Mouse (Mus musculus) cerebellum, adult 2 months (tissue): ENCODE measurements around the gene Ppie.

Source experiments
- CTCF ChIP-seq: fragments of 200-500 bp; IDR thresholded peaks from 2 replicates; pipeline ENCODE4 v1.5.1; 2011; ENCODE audit warnings: low read depth, mild to moderate bottlenecking, control low read depth, low read length, moderate library complexity, borderline replicate concordance; ENCODE audit not compliant: insufficient read depth
- POLR2A ChIP-seq: fragments of 200-500 bp; IDR thresholded peaks from 2 replicates; pipeline ENCODE4 v1.6.1; 2011; ENCODE audit warnings: low read length, control low read depth, borderline replicate concordance; ENCODE audit not compliant: insufficient read depth

- TF ChIP-seq CTCF (no peak), POLR2A (no peak)
Measured at GRCm38 (mm10) chr4:123182328-123183238, 42.8 kb upstream of the Ppie start, which contains the start of gene Hpcal4.
